Mouse (Mus musculus): Measurements from ENCODE around the gene Olfr588-ps1. TPM values are rescaled to one million over a fixed set of nuclear protein-coding genes. Genes with fewer than 3 reads are reported as not detected.
"Not testable (repeated sequence)": the region's sequence is repeated elsewhere in the genome, so short reads cannot be mapped to it uniquely, and the experiment has no call there.

Gene Olfr588-ps1
- not detected in 2 replicates for polyA plus RNA-seq (2016; fragmentation: Nextera tagmentation; extraction: Ambion mirVana)

DNA sequence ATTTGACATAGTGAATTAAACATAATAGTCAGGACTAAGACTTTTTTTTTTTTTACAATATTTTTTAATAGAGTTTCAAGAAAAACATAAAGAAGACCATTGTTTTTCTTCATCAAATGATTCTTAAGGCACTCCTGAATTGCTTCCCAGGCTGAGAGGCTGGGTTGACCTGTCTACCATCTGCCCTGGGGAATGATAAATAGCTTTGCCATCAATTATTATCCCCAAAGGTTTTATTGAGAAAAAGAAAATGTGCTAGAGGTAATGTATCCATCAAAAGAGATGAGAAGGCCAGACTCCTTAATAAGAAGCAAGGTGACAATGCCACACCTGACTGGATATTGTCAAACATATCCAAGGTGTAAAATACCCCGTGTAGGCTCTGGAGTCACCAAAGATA, at the start of gene Olfr588-ps1:
TSS of gene Olfr588-ps1 (plus strand) at position 301 of the 400 bp plus-strand sequence.
- no peak within 1 kb of the TSS for H3K4me3 ChIP-seq
- no peak for ATAC-seq
- 60% methylated on average over 1 of the region's 1 CpGs for WGBS (ENCODE audit: insufficient replicate concordance)
- no peak within 1 kb of the TSS for H3K9ac ChIP-seq
- no peaks in the 10 kb centered on the region for H3K36me3 ChIP-seq
- H3K27ac ChIP-seq = no peak within 1 kb of the TSS
- no peak within 1 kb of the TSS for H3K4me2 ChIP-seq
- H3K27me3 ChIP-seq (replicated peaks) = no peaks in the 10 kb centered on the region
- no peaks in the 10 kb centered on the region for H3K9me3 ChIP-seq (replicated peaks)
- no peaks in the 10 kb centered on the region for H3K4me1 ChIP-seq

DNA sequence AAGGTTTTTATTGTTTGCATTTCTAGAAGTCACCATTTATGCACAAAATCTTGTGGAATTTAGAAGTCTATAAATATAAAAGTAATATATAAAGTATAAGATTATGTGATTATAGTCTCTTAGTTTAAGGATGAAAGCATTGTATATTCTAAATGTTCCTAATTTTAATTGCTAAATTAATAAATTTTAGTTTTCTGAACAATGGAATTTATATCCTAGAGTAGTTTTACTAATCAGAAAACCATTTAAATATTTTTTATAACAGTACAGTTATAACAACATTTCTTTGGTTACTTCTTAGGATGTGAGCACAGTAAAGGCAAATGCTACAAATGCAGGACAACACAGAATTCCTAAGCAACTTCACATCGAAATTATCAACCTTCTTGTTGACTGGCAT, 43.3 kb upstream of the Olfr588-ps1 start, which contains the start of gene Olfr585:
TSS of gene Olfr585 (plus strand) at position 301 of the 400 bp plus-strand sequence.
- Histone ChIP-seq H3K4me2 (no peak within 1 kb of the TSS), H3K9ac (no peak within 1 kb of the TSS), H3K27me3 (replicated peaks) (no peaks in the 10 kb centered on the region), H3K27ac (no peak within 1 kb of the TSS), H3K36me3 (no peaks in the 10 kb centered on the region), H3K9me3 (replicated peaks) (no peaks in the 10 kb centered on the region), H3K4me1 (no peaks in the 10 kb centered on the region), H3K4me3 (no peak within 1 kb of the TSS)
- ATAC-seq = no peak
- 71% methylated on average over 1 of the region's 1 CpGs for WGBS (ENCODE audit: insufficient replicate concordance)

DNA sequence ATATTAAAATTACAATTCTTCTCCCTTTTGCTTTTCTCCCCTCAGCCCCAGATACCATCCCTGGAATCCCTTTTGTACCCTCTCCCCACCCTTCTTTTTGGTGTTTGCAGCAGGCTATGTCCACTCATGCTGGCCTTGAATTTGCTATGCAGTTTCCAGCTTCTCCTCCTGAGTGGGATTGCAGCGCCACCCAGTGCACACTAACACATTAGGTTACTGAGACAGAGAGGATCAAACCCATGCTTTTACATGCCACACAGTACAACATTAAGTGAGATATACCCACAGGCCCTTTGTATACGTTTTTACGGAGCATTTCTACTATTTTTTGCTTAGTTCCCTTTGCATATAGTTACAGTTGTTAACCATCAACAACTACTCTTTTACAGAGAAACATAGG, 21.3 kb upstream of the Olfr588-ps1 start:
- Histone ChIP-seq H3K4me2 (no peak overlapping the region), H3K36me3 (no peaks in the 10 kb centered on the region), H3K9ac (no peak overlapping the region), H3K4me1 (no peaks in the 10 kb centered on the region), H3K27ac (no peak overlapping the region), H3K27me3 (replicated peaks) (no peaks in the 10 kb centered on the region), H3K9me3 (replicated peaks) (no peaks in the 10 kb centered on the region), H3K4me3 (no peak overlapping the region)
- no peak for ATAC-seq
- WGBS (ENCODE audit: insufficient replicate concordance) = 42% methylated on average over 3 of the region's 3 CpGs

- H3K4me1 ChIP-seq = no peaks in the 10 kb centered on the region
- no peak within 1 kb of the TSS for H3K27ac ChIP-seq
- H3K4me3 ChIP-seq = no peak within 1 kb of the TSS
- H3K4me2 ChIP-seq = no peak within 1 kb of the TSS
- 73% methylated on average over 3 of the region's 3 CpGs for WGBS (ENCODE audit: insufficient replicate concordance)
- no peak for ATAC-seq
- no peak within 1 kb of the TSS for H3K9ac ChIP-seq
- H3K27me3 ChIP-seq (replicated peaks) = no peaks in the 10 kb centered on the region
- no peaks in the 10 kb centered on the region for H3K9me3 ChIP-seq (replicated peaks)
- no peaks in the 10 kb centered on the region for H3K36me3 ChIP-seq
These were observed 15.1 kb upstream of the Olfr588-ps1 start, which contains the start of gene Olfr586 for GRCm38 (mm10) chr7:103125538-103125937. Gene Olfr586 (minus strand): TSS chr7:103125638.

DNA sequence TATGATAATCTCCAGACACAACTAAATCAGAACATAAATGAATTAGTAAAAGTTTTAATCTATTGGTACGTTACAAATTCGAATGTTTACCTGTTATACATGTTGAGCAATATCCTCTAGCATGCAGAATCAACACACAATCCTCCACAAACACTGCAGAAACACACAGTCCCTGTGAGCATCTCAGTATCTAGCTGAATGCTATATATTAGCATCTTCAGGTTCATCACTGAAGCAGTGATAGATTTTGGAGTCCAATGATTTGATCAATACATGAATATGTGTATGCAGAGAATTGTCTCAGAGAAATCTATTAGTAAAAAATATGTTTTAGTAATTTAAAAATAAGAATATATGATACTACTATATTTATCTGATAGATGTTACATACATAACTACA, 15.6 kb downstream of the Olfr588-ps1 start, which contains the start of gene Olfr589:
TSS of gene Olfr589 (minus strand) at position 101 of the 400 bp plus-strand sequence.
- no peak within 1 kb of the TSS for H3K9ac ChIP-seq
- no peak within 1 kb of the TSS for H3K27ac ChIP-seq
- H3K4me3 ChIP-seq = no peak within 1 kb of the TSS
- H3K9me3 ChIP-seq (replicated peaks) = no peaks in the 10 kb centered on the region
- WGBS (ENCODE audit: insufficient replicate concordance) = 33% methylated on average over 2 of the region's 2 CpGs
- no peaks in the 10 kb centered on the region for H3K36me3 ChIP-seq
- no peaks in the 10 kb centered on the region for H3K27me3 ChIP-seq (replicated peaks)
- no peak within 1 kb of the TSS for H3K4me2 ChIP-seq
- H3K4me1 ChIP-seq = no peaks in the 10 kb centered on the region
- no peak for ATAC-seq

DNA sequence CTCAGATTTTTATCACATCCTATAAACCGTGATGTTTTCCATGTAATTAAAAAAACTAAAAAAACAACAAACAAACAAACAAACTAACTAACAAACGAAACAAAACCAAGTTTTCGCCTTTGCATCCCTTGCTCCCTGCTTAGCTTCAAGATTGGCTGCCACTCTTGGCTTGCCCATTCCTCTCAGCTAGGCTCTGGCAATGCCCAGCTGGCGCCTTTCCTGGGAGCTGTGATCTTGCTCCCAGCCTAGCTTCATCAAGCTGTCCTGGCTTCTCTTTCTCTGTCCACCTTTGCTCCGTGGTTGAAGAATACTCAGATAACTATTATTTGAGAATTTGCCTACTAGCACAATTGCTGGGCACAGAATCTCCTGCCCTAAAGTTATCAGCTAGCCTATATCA, 29.0 kb downstream of the Olfr588-ps1 start:
- Histone ChIP-seq H3K4me2 (no peak overlapping the region), H3K27ac (no peak overlapping the region), H3K9ac (no peak overlapping the region), H3K36me3 (no peaks in the 10 kb centered on the region), H3K9me3 (replicated peaks) (no peaks in the 10 kb centered on the region), H3K27me3 (replicated peaks) (no peaks in the 10 kb centered on the region), H3K4me1 (no peaks in the 10 kb centered on the region), H3K4me3 (no peak overlapping the region)
- ATAC-seq = no peak
- 52% methylated on average over 5 of the region's 5 CpGs for WGBS (ENCODE audit: insufficient replicate concordance)

GRCm38 (mm10) chr7:103178240-103178639, 37.6 kb downstream of the Olfr588-ps1 start, which contains the start of gene Olfr591:
Gene Olfr591 (minus strand): TSS chr7:103178340.
- Histone ChIP-seq H3K27me3 (replicated peaks) (no peaks in the 10 kb centered on the region), H3K4me2 (no peak within 1 kb of the TSS), H3K4me3 (no peak within 1 kb of the TSS), H3K36me3 (no peaks in the 10 kb centered on the region), H3K27ac (no peak within 1 kb of the TSS), H3K9me3 (replicated peaks) (0 out of 2 replicates have a peak, but pooled peaks cover 4% of the 10 kb centered on the region), H3K9ac (no peak within 1 kb of the TSS), H3K4me1 (no peaks in the 10 kb centered on the region)
- 60% methylated on average over 1 of the region's 1 CpGs for WGBS (ENCODE audit: insufficient replicate concordance)
- ATAC-seq = no peak

- not testable (repeated sequence) for H3K27ac ChIP-seq; ATAC-seq; H3K4me1 ChIP-seq; H3K4me2 ChIP-seq; H3K27me3 ChIP-seq (replicated peaks); H3K36me3 ChIP-seq; H3K9ac ChIP-seq; H3K9me3 ChIP-seq (replicated peaks); H3K4me3 ChIP-seq
- 56% methylated on average over 1 of the region's 1 CpGs for WGBS (ENCODE audit: insufficient replicate concordance)
These were observed 43.8 kb downstream of the Olfr588-ps1 start, which contains the start of gene Olfr592 for GRCm38 (mm10) chr7:103184503-103184902. Gene Olfr592 (plus strand): TSS chr7:103184803.

Other genes starting within 250 kb of the Olfr588-ps1 start
- not detected in 2 replicates for gene Olfr569, start 250.0 kb upstream of the Olfr588-ps1 start, polyA plus RNA-seq (2016; fragmentation: Nextera tagmentation; extraction: Ambion mirVana)
- not detected in 2 replicates for gene Olfr570, start 246.3 kb upstream of the Olfr588-ps1 start, polyA plus RNA-seq (2016; fragmentation: Nextera tagmentation; extraction: Ambion mirVana)
- gene Olfr571, start 223.3 kb upstream of the Olfr588-ps1 start, polyA plus RNA-seq (2016; fragmentation: Nextera tagmentation; extraction: Ambion mirVana) = not detected in 2 replicates
- not detected in 2 replicates for gene Olfr572, start 216.5 kb upstream of the Olfr588-ps1 start, polyA plus RNA-seq (2016; fragmentation: Nextera tagmentation; extraction: Ambion mirVana)
- gene Olfr573-ps1, start 198.3 kb upstream of the Olfr588-ps1 start, polyA plus RNA-seq (2016; fragmentation: Nextera tagmentation; extraction: Ambion mirVana) = not detected in 2 replicates
- not detected in 2 replicates for gene Olfr574, start 192.4 kb upstream of the Olfr588-ps1 start, polyA plus RNA-seq (2016; fragmentation: Nextera tagmentation; extraction: Ambion mirVana)
- not detected in 2 replicates for gene Olfr575, start 182.1 kb upstream of the Olfr588-ps1 start, polyA plus RNA-seq (2016; fragmentation: Nextera tagmentation; extraction: Ambion mirVana)
- not detected in 2 replicates for gene Olfr576, start 178.2 kb upstream of the Olfr588-ps1 start, polyA plus RNA-seq (2016; fragmentation: Nextera tagmentation; extraction: Ambion mirVana)
- not detected in 2 replicates for gene Olfr577, start 164.9 kb upstream of the Olfr588-ps1 start, polyA plus RNA-seq (2016; fragmentation: Nextera tagmentation; extraction: Ambion mirVana)
- gene Olfr578, start 151.6 kb upstream of the Olfr588-ps1 start, polyA plus RNA-seq (2016; fragmentation: Nextera tagmentation; extraction: Ambion mirVana) = not detected in 2 replicates
- gene Olfr582, start 102.9 kb upstream of the Olfr588-ps1 start, polyA plus RNA-seq (2016; fragmentation: Nextera tagmentation; extraction: Ambion mirVana) = not detected in 2 replicates
- not detected in 2 replicates for gene Olfr583, start 89.6 kb upstream of the Olfr588-ps1 start, polyA plus RNA-seq (2016; fragmentation: Nextera tagmentation; extraction: Ambion mirVana)
- not detected in 2 replicates for gene Olfr584, start 59.0 kb upstream of the Olfr588-ps1 start, polyA plus RNA-seq (2016; fragmentation: Nextera tagmentation; extraction: Ambion mirVana)
- gene Olfr585, start 43.2 kb upstream of the Olfr588-ps1 start, polyA plus RNA-seq (2016; fragmentation: Nextera tagmentation; extraction: Ambion mirVana) = not detected in 2 replicates
- gene Olfr586, start 15.2 kb upstream of the Olfr588-ps1 start, polyA plus RNA-seq (2016; fragmentation: Nextera tagmentation; extraction: Ambion mirVana) = not detected in 2 replicates
- not detected in 2 replicates for gene Olfr589, start 15.5 kb downstream of the Olfr588-ps1 start, polyA plus RNA-seq (2016; fragmentation: Nextera tagmentation; extraction: Ambion mirVana)
- not detected in 2 replicates for gene Olfr591, start 37.5 kb downstream of the Olfr588-ps1 start, polyA plus RNA-seq (2016; fragmentation: Nextera tagmentation; extraction: Ambion mirVana)
- gene Olfr592, start 43.9 kb downstream of the Olfr588-ps1 start, polyA plus RNA-seq (2016; fragmentation: Nextera tagmentation; extraction: Ambion mirVana) = not detected in 2 replicates
- not detected in 2 replicates for gene Olfr593, start 71.0 kb downstream of the Olfr588-ps1 start, polyA plus RNA-seq (2016; fragmentation: Nextera tagmentation; extraction: Ambion mirVana)
- not detected in 2 replicates for gene Olfr594, start 76.1 kb downstream of the Olfr588-ps1 start, polyA plus RNA-seq (2016; fragmentation: Nextera tagmentation; extraction: Ambion mirVana)
- gene Usp17ld, start 111.6 kb downstream of the Olfr588-ps1 start, polyA plus RNA-seq (2016; fragmentation: Nextera tagmentation; extraction: Ambion mirVana) = not detected in 2 replicates
- not detected in 2 replicates for gene Olfr596, start 164.8 kb downstream of the Olfr588-ps1 start, polyA plus RNA-seq (2016; fragmentation: Nextera tagmentation; extraction: Ambion mirVana)
- not detected in 2 replicates for gene Olfr597, start 175.4 kb downstream of the Olfr588-ps1 start, polyA plus RNA-seq (2016; fragmentation: Nextera tagmentation; extraction: Ambion mirVana)
- gene Olfr598, start 182.7 kb downstream of the Olfr588-ps1 start, polyA plus RNA-seq (2016; fragmentation: Nextera tagmentation; extraction: Ambion mirVana) = not detected in 2 replicates
- not detected in 2 replicates for gene Olfr599, start 195.0 kb downstream of the Olfr588-ps1 start, polyA plus RNA-seq (2016; fragmentation: Nextera tagmentation; extraction: Ambion mirVana)
- gene Olfr600, start 208.8 kb downstream of the Olfr588-ps1 start, polyA plus RNA-seq (2016; fragmentation: Nextera tagmentation; extraction: Ambion mirVana) = not detected in 2 replicates
- not detected in 2 replicates for gene Olfr601, start 221.8 kb downstream of the Olfr588-ps1 start, polyA plus RNA-seq (2016; fragmentation: Nextera tagmentation; extraction: Ambion mirVana)
- gene Olfr603, start 245.3 kb downstream of the Olfr588-ps1 start, polyA plus RNA-seq (2016; fragmentation: Nextera tagmentation; extraction: Ambion mirVana) = not detected in 2 replicates

Data from liver, embryonic 12.5 days (tissue).